In genomic region chr8:126852184-126852583, GRCm38 (mm10) we compare ENCODE assay signal across 9 mouse cellular contexts.
DNase-seq lines count a peak whose midpoint lies in the region; ATAC-seq and TF ChIP-seq lines count a peak whose summit lies in the region.
"Had no signal": no experiment of that assay in that cellular context is flagged by ENCODE, and none has a peak within 500 bp of the region (broad histone marks: within the 10 kb centered on the region; RNA-seq: fewer than 3 reads in every experiment).

No protein-coding gene starts in this region.

- H3K27me3 ChIP-seq in liver, embryonic 11.5 days (replicated peaks; ENCODE audit: control insufficient read depth, insufficient read depth, low read length) = no peaks in the 10 kb centered on the region
- H3K27me3 ChIP-seq in stomach, postnatal 0 days (ENCODE audit: control insufficient read depth, insufficient read depth, low read length) = no peaks in the 10 kb centered on the region

- H3K4me1 ChIP-seq in liver, embryonic 11.5 days (replicated peaks; ENCODE audit: control insufficient read depth, insufficient read depth, low read length) = peaks cover 42% of the 10 kb centered on the region
- H3K4me1 ChIP-seq in stomach, postnatal 0 days (replicated peaks; ENCODE audit: control insufficient read depth, insufficient read depth) = peaks cover 3% of the 10 kb centered on the region; the same call in 1 of the 2 replicates

- no peak for TF ChIP-seq EP300 in stomach, postnatal 0 days (optimal IDR thresholded peaks at IDR 0.05)

- ATAC-seq in liver, embryonic 11.5 days (replicated peaks; ENCODE audit: low FRiP score) = no peak
- ATAC-seq in stomach, postnatal 0 days (ENCODE audit: low FRiP score, low TSS enrichment) = peak; percentile 49; the same call in 1 of the 2 replicates

- H3K4me3 ChIP-seq in liver, embryonic 11.5 days (ENCODE audit: low read depth, low read length) = no peak overlapping the region
- no peak overlapping the region for H3K4me3 ChIP-seq in stomach, postnatal 0 days (ENCODE audit: low read depth, low read length)
- H3K4me3 ChIP-seq: erythroblast, embryonic 14.5 days had no signal

- WGBS in liver, embryonic 11.5 days = 47% methylated on average over 5 of the region's 5 CpGs
- WGBS in stomach, postnatal 0 days = 56% methylated on average over 5 of the region's 5 CpGs

- H3K9ac ChIP-seq in liver, embryonic 11.5 days (ENCODE audit: low read depth, low read length) = no peak overlapping the region
- H3K9ac ChIP-seq in stomach, postnatal 0 days (ENCODE audit: low read length) = no peak overlapping the region

- no peaks in the 10 kb centered on the region for H3K36me3 ChIP-seq in liver, embryonic 11.5 days (ENCODE audit: control insufficient read depth, insufficient read depth, low read length)
- no peaks in the 10 kb centered on the region for H3K36me3 ChIP-seq in stomach, postnatal 0 days (ENCODE audit: control insufficient read depth, insufficient read depth, low read length)

- H3K9me3 ChIP-seq in liver, embryonic 11.5 days (ENCODE audit: control insufficient read depth, low read length) = no peaks in the 10 kb centered on the region
- no peaks in the 10 kb centered on the region for H3K9me3 ChIP-seq in stomach, postnatal 0 days (ENCODE audit: control insufficient read depth, low read length)

- TF ChIP-seq CTCF in stomach, postnatal 0 days (IDR thresholded peaks at IDR 0.05; ENCODE audit: low read depth) = no peak

- peak overlapping the region; percentile 44; the same call in 1 of the 2 replicates for H3K27ac ChIP-seq in liver, embryonic 11.5 days (ENCODE audit: low read depth, low read length)
- peak overlapping the region; percentile 85 for H3K27ac ChIP-seq in stomach, postnatal 0 days (replicated peaks)

- peak; percentile 85 to 92 for DNase-seq in adrenal gland, adult (ENCODE audit: inconsistent age in 2 of 2, low spot score in 1 of 2)
- DNase-seq in adrenal gland, postnatal 4 days (ENCODE audit: low spot score in 2 of 2) = no peak
- DNase-seq in urinary bladder, postnatal 14 days (ENCODE audit: low spot score) = peak; percentile 62
- no peak for DNase-seq in urinary bladder, postnatal 25 days (ENCODE audit: low spot score)
- no peak for DNase-seq in liver, embryonic 11.5 days (ENCODE audit: low spot score)
- peak; percentile 65 for DNase-seq in stomach, postnatal 0 days (ENCODE audit: low spot score)
- DNase-seq in left cerebral cortex, adult 18-20 months (ENCODE audit: low spot score in 2 of 2) = no peak
- no peak for DNase-seq in MN1 (ENCODE audit: low spot score)

- no peak overlapping the region for H3K4me2 ChIP-seq in liver, embryonic 11.5 days
- no peak overlapping the region for H3K4me2 ChIP-seq in stomach, postnatal 0 days (replicated peaks; ENCODE audit: low read depth)

Comparison
In these comparisons a context has a peak if more than half of its experiments do, and no peak if none do; other contexts are left out.
1. DNase-seq: peak in adrenal gland, adult (2 of 2), urinary bladder, postnatal 14 days (single experiment) and stomach, postnatal 0 days (single experiment); none in adrenal gland, postnatal 4 days (0 of 2), urinary bladder, postnatal 25 days (single experiment), liver, embryonic 11.5 days (single experiment), left cerebral cortex, adult 18-20 months (0 of 2) and MN1 (single experiment).